10 mouse cellular contexts compared by ENCODE assay signal in the genomic region with DNA sequence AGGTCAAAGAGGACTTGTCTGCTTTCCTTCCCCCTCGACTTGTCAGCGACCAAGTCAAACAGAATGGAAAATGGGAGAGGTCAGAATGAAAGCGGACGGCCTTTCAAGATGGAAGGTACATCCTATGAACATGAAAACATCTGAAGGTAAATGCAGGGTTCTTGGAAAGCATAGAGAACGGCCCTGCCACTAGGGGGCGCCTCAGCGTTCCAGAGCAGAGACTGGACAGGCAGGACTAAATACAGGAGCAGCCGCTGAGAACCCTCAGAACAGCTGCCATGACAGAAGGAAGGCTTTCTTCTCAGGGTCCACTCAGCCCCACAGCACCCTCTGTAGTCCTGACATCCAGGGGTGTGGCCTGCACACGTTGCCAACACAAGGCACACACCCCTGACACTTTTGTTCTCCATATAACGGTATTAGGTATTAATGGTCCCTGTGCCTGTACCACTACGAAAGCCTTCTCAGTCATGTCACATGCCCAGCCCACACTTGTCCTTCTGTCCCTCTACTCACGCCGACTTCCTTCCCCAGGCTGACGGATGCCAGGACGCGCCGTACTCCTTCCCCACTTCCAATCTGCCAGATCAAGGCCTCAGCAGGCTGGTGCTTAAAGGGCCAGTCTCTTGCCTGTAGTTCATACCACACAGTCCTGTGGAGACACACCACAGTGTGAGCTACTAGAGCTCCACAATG. TPM values are rescaled to one million over a fixed set of nuclear protein-coding genes. Genes with fewer than 3 reads are reported as not detected.
DNase-seq lines count a peak whose midpoint lies in the region; ATAC-seq and TF ChIP-seq lines count a peak whose summit lies in the region.
"Had no signal": no experiment of that assay in that cellular context is flagged by ENCODE, and none has a peak within 500 bp of the region (broad histone marks: within the 10 kb centered on the region; RNA-seq: fewer than 3 reads in every experiment).

No protein-coding gene starts in this region.

- DNase-seq in gastrocnemius, adult 8-10 months (ENCODE audit: low spot score in 2 of 2), result peak; percentile 39 to 40
- no peak for DNase-seq in gastrocnemius, postnatal 4 days (ENCODE audit: low spot score in 2 of 2)
- DNase-seq in testis, postnatal 14 days (ENCODE audit: low spot score), result no peak
- DNase-seq in liver, embryonic 14.5 days (ENCODE audit: low read depth in 3 of 3, low spot score in 3 of 3), result peak in 1 of 3 experiments; percentile 26
- no peak for DNase-seq in embryo, embryonic 11 days

- H3K27ac ChIP-seq in testis, adult 2 months (ENCODE audit: control insufficient read depth, insufficient read depth, low read depth, low read length), result no peak overlapping the region
- H3K27ac ChIP-seq in embryonic fibroblast, embryonic 13.5 days (ENCODE audit: insufficient read depth, low read length), result no peak overlapping the region
- no peak overlapping the region for H3K27ac ChIP-seq in liver, embryonic 14.5 days
- H3K27ac ChIP-seq: heart, embryonic 15.5 days; macrophage had no signal

- H3K4me3 ChIP-seq in testis, adult 2 months (ENCODE audit: control insufficient read depth, low read depth, low read length), result no peak overlapping the region
- H3K4me3 ChIP-seq in embryonic fibroblast, embryonic 13.5 days (ENCODE audit: insufficient read depth, low read length), result no peak overlapping the region
- H3K4me3 ChIP-seq in liver, embryonic 14.5 days (ENCODE audit: insufficient read depth in 1 of 2, low read depth in 2 of 2, low read length in 2 of 2), result no peak overlapping the region
- H3K4me3 ChIP-seq: heart, embryonic 15.5 days had no signal

- peaks cover 4% of the 10 kb centered on the region; the same call in 1 of the 2 replicates for H3K4me1 ChIP-seq in testis, adult 2 months (ENCODE audit: control insufficient read depth, insufficient read depth, low read length)
- no peaks in the 10 kb centered on the region for H3K4me1 ChIP-seq in embryonic fibroblast, embryonic 13.5 days (ENCODE audit: control insufficient read depth, insufficient read depth, low read length)
- H3K4me1 ChIP-seq in liver, embryonic 14.5 days (replicated peaks; ENCODE audit: control insufficient read depth in 2 of 2, insufficient read depth in 2 of 2, low read length in 1 of 2), result peaks cover 0 to 8% of the 10 kb centered on the region in 2 experiments; a peak in 2 of 4 replicates

- no peak for TF ChIP-seq EP300 in liver, embryonic 14.5 days (IDR thresholded peaks at IDR 0.05; ENCODE audit: low read depth)

- 67% methylated on average over 17 of the region's 17 CpGs for WGBS in liver, embryonic 14.5 days (ENCODE audit: insufficient replicate concordance)

- H3K9me3 ChIP-seq in liver, embryonic 14.5 days (ENCODE audit: control insufficient read depth, low read length), result no peaks in the 10 kb centered on the region
- H3K9me3 ChIP-seq: heart, embryonic 15.5 days had no signal

- no peak overlapping the region for H3K9ac ChIP-seq in liver, embryonic 14.5 days (replicated peaks)
- H3K9ac ChIP-seq: heart, embryonic 15.5 days had no signal

- H3K4me2 ChIP-seq in liver, embryonic 14.5 days (ENCODE audit: low read depth), result no peak overlapping the region
- H3K4me2 ChIP-seq: heart, embryonic 15.5 days had no signal

- TF ChIP-seq CTCF in testis, adult 2 months (IDR thresholded peaks at IDR 0.05; ENCODE audit: control insufficient read depth, insufficient read depth, insufficient replicate concordance, low read depth, low read length), result peak; percentile 77
- TF ChIP-seq CTCF in embryonic fibroblast, embryonic 13.5 days (IDR thresholded peaks at IDR 0.05; ENCODE audit: borderline replicate concordance, insufficient read depth, low read length), result peak; percentile 38; the same call in 1 of the 2 replicates
- TF ChIP-seq CTCF in liver, embryonic 14.5 days (IDR thresholded peaks at IDR 0.05; ENCODE audit: low read depth), result peak; percentile 87

- no peaks in the 10 kb centered on the region for H3K27me3 ChIP-seq in testis, adult 2 months (ENCODE audit: control insufficient read depth, insufficient read depth, low read length)
- no peaks in the 10 kb centered on the region for H3K27me3 ChIP-seq in liver, embryonic 14.5 days (ENCODE audit: control insufficient read depth, insufficient read depth, low read length)
- H3K27me3 ChIP-seq: heart, embryonic 15.5 days had no signal

- no peaks in the 10 kb centered on the region for H3K36me3 ChIP-seq in testis, adult 2 months (ENCODE audit: control insufficient read depth, insufficient read depth, low read length)
- H3K36me3 ChIP-seq in liver, embryonic 14.5 days (replicated peaks; ENCODE audit: control insufficient read depth, insufficient read depth, low read depth), result no peaks in the 10 kb centered on the region; the same call in 1 of the 2 replicates

- TF ChIP-seq POLR2A in testis, adult 2 months (IDR thresholded peaks at IDR 0.05; ENCODE audit: control insufficient read depth, low read depth, low read length), result no peak
- TF ChIP-seq POLR2A in embryonic fibroblast, embryonic 13.5 days (IDR thresholded peaks at IDR 0.05; ENCODE audit: low read depth, low read length), result no peak

- ATAC-seq in liver, embryonic 14.5 days (ENCODE audit: insufficient read depth), result no peak
- no peak for ATAC-seq in cerebellum, adult (ENCODE audit: insufficient number of reproducible peaks, low FRiP score, low TSS enrichment)

RNA-seq across cellular contexts. Expression of a gene that starts 35.2 kb away (rescaled TPM):
- 1 to 10 TPM; 3.2 to 6.8 (median 5.2) TPM for total RNA-seq in gastrocnemius, adult 8-10 months (2022)
- total RNA-seq in gastrocnemius, postnatal 4 days (2021), result 10 to 100 TPM; 29.9 to 31.8 TPM
- 4.7 and 6.3 TPM in 2 replicates for polyA plus RNA-seq in testis, adult 2 months (2012; rRNA removed)
- polyA plus RNA-seq in embryonic fibroblast, embryonic 13.5 days (2011; ENCODE audit: insufficient read length, low read depth, missing spikeins), result 59.6 and 71.3 TPM in 2 replicates
- 58.5 and 70.8 TPM in 2 replicates for polyA plus RNA-seq in liver, embryonic 14.5 days (2012; rRNA removed)
- 93.6 and 94.6 TPM in 2 replicates for polyA plus RNA-seq in liver, embryonic 14.5 days (2014; fragmentation: Nextera tagmentation; extraction: Ambion mirVana)

Comparison
In these comparisons a context has a peak if more than half of its experiments do, and no peak if none do; other contexts are left out.
1. DNase-seq: peak in gastrocnemius, adult 8-10 months (2 of 2); none in gastrocnemius, postnatal 4 days (0 of 2), testis, postnatal 14 days (single experiment) and embryo, embryonic 11 days (single experiment).
2. Peak in every context shown above with its lines, with median percentiles within 50 percentile points of each other: CTCF ChIP-seq.